Mouse (Mus musculus) neural tube, embryonic 11.5 days (tissue): ENCODE data around the gene Lamp1. TPM values are rescaled to one million over a fixed set of nuclear protein-coding genes. Genes with fewer than 3 reads are reported as not detected.

Experiments
- ATAC-seq: fragments of 200-750 bp; cut with Nextera tagmentation; 2 replicates; pipeline ENCODE4 v1.8.0; 2017; ENCODE audit warnings: moderate number of reproducible peaks, mild to moderate bottlenecking, moderate TSS enrichment, moderate library complexity; ENCODE audit not compliant: insufficient read depth, low FRiP score, low TSS enrichment
- DNase-seq: peaks from one replicate; pipeline ENCODE4 v3.0.0-alpha.2; 2015; ENCODE audit warnings: low spot score
- H3K27ac ChIP-seq: fragments of 300-500 bp; sonication (generic); 2 replicates; pipeline ENCODE4 v1.5.1; 2014; ENCODE audit warnings: low read depth, mild to moderate bottlenecking, low read length
- H3K27me3 ChIP-seq: fragments of 300-500 bp; sonication (generic); 2 replicates; pipeline ENCODE4 v1.6.1; 2014; ENCODE audit warnings: mild to moderate bottlenecking, low read length, mixed read lengths; ENCODE audit not compliant: control insufficient read depth, insufficient read depth
- H3K36me3 ChIP-seq: fragments of 300-500 bp; sonication (generic); 2 replicates; pipeline ENCODE4 v1.6.1; 2014; ENCODE audit warnings: mild to moderate bottlenecking, low read length, moderate library complexity, mixed read lengths; ENCODE audit not compliant: control insufficient read depth, insufficient read depth
- H3K4me1 ChIP-seq: fragments of 300-500 bp; sonication (generic); 2 replicates; pipeline ENCODE4 v1.6.1; 2014; ENCODE audit warnings: low read length, mixed read lengths; ENCODE audit not compliant: control insufficient read depth, insufficient read depth
- H3K4me2 ChIP-seq: fragments of 300-500 bp; sonication (generic); 2 replicates; pipeline ENCODE4 v1.6.1; 2014; ENCODE audit warnings: low read depth, mild to moderate bottlenecking, moderate library complexity
- H3K4me3 ChIP-seq: fragments of 300-500 bp; sonication (generic); 2 replicates; pipeline ENCODE4 v1.5.1; 2014; ENCODE audit warnings: low read depth, low read length
- H3K9ac ChIP-seq: fragments of 300-500 bp; sonication (generic); 2 replicates; pipeline ENCODE4 v1.6.1; 2014; ENCODE audit warnings: mild to moderate bottlenecking, low read length
- H3K9me3 ChIP-seq: fragments of 300-500 bp; sonication (generic); 2 replicates; pipeline ENCODE4 v1.6.1; 2016; ENCODE audit warnings: low read length; ENCODE audit not compliant: control insufficient read depth
- WGBS: fragments of 180-500 bp; shearing (Covaris S2); extraction: QIAGEN DNeasy Blood & Tissue Kit; methylation state at CpG from one replicate; pipeline ENCODE4 v1.1.7; 2014; 5-methylcytosine and 5-hydroxymethylcytosine counted together
- polyA plus RNA-seq: library from polyadenylated mRNA; unstranded; fragments of >200 nt; fragmentation: Nextera tagmentation; extraction: Ambion mirVana; gene quantifications from 2 replicates; pipeline ENCODE4 v1.2.1, GENCODE M21; 2014

Gene Lamp1
- polyA plus RNA-seq, 1 experiment from 2014 or later, result 279 TPM

GRCm38 (mm10) chr8:13200301-13201012 lies 41.5 kb downstream of the Lamp1 start, which contains the start of gene Grtp1:
TSS of gene Grtp1 (minus strand) at chr8:13200620.
- ATAC-seq, result peak; percentile 73; the same call in 1 of the 2 replicates

GRCm38 (mm10) chr8:13201013-13201334 lies 42.0 kb downstream of the Lamp1 start:
- H3K36me3 ChIP-seq, result no peaks in the 10 kb centered on the region; the same call in 1 of the 2 replicates
- H3K9ac ChIP-seq, result no peak overlapping the region
- no peaks in the 10 kb centered on the region for H3K4me1 ChIP-seq
- H3K27ac ChIP-seq, result no peak overlapping the region
- DNase-seq, result peak; percentile 14
- H3K27me3 ChIP-seq, result peaks cover 30% of the 10 kb centered on the region
- no peaks in the 10 kb centered on the region for H3K9me3 ChIP-seq
- 2% methylated on average over 18 of the region's 18 CpGs for WGBS
- peak overlapping the region; percentile 81 for H3K4me3 ChIP-seq
- peak overlapping the region; percentile 90 for H3K4me2 ChIP-seq
- ATAC-seq, result no peak

More at GRCm38 (mm10) chr8:13200301-13201012, 41.5 kb downstream of the Lamp1 start, which contains the start of gene Grtp1:
- Histone ChIP-seq H3K9me3 (no peaks in the 10 kb centered on the region), H3K4me2 (peak within 1 kb of the TSS; percentile 90), H3K4me1 (no peaks in the 10 kb centered on the region), H3K27ac (no peak within 1 kb of the TSS), H3K4me3 (peak within 1 kb of the TSS; percentile 81), H3K9ac (peak within 1 kb of the TSS; percentile 67), H3K27me3 (peaks cover 30% of the 10 kb centered on the region), H3K36me3 (no peaks in the 10 kb centered on the region; the same call in 1 of the 2 replicates)
- peak; percentile 64 for DNase-seq
- WGBS, result under 1% methylated on average over 46 of the region's 58 CpGs

- no peak for DNase-seq
- Histone ChIP-seq H3K4me1 (no peaks in the 10 kb centered on the region), H3K9me3 (no peaks in the 10 kb centered on the region), H3K9ac (no peak overlapping the region), H3K4me2 (no peak overlapping the region), H3K36me3 (no peaks in the 10 kb centered on the region), H3K4me3 (no peak overlapping the region), H3K27me3 (peaks cover 30% of the 10 kb centered on the region), H3K27ac (no peak overlapping the region)
- no peak for ATAC-seq
- 65% methylated on average over 3 of the region's 3 CpGs for WGBS
These were observed 43.1 kb downstream of the Lamp1 start for GRCm38 (mm10) chr8:13202041-13202440.

GRCm38 (mm10) chr8:13202806-13203205 lies 43.8 kb downstream of the Lamp1 start:
- no peak overlapping the region for H3K27ac ChIP-seq
- H3K9ac ChIP-seq, result no peak overlapping the region
- ATAC-seq, result no peak
- H3K4me3 ChIP-seq, result no peak overlapping the region
- H3K27me3 ChIP-seq, result peaks cover 30% of the 10 kb centered on the region
- WGBS, result 89% methylated on average over 3 of the region's 3 CpGs
- H3K9me3 ChIP-seq, result no peaks in the 10 kb centered on the region
- no peak for DNase-seq
- H3K4me1 ChIP-seq, result no peaks in the 10 kb centered on the region
- no peak overlapping the region for H3K4me2 ChIP-seq
- no peaks in the 10 kb centered on the region for H3K36me3 ChIP-seq

GRCm38 (mm10) chr8:13203472-13203871 lies 44.5 kb downstream of the Lamp1 start:
- no peaks in the 10 kb centered on the region for H3K9me3 ChIP-seq
- no peak overlapping the region for H3K9ac ChIP-seq
- 54% methylated on average over 1 of the region's 1 CpGs for WGBS
- no peak for DNase-seq
- no peak overlapping the region for H3K4me2 ChIP-seq
- H3K27ac ChIP-seq, result no peak overlapping the region
- no peaks in the 10 kb centered on the region for H3K4me1 ChIP-seq
- H3K27me3 ChIP-seq, result peaks cover 30% of the 10 kb centered on the region
- no peak overlapping the region for H3K4me3 ChIP-seq
- ATAC-seq, result no peak
- H3K36me3 ChIP-seq, result no peaks in the 10 kb centered on the region

- Histone ChIP-seq H3K27ac (no peak overlapping the region), H3K9me3 (no peaks in the 10 kb centered on the region), H3K4me3 (no peak overlapping the region), H3K27me3 (peaks cover 27% of the 10 kb centered on the region), H3K9ac (no peak overlapping the region), H3K4me1 (no peaks in the 10 kb centered on the region), H3K36me3 (no peaks in the 10 kb centered on the region), H3K4me2 (no peak overlapping the region)
- DNase-seq (no peak), ATAC-seq (no peak)
- WGBS, result 68% methylated on average over 12 of the region's 12 CpGs
These were observed 45.6 kb downstream of the Lamp1 start for GRCm38 (mm10) chr8:13204371-13205140.

- ATAC-seq (no peak), DNase-seq (no peak)
- peaks cover 21% of the 10 kb centered on the region for H3K27me3 ChIP-seq
- no peaks in the 10 kb centered on the region for H3K9me3 ChIP-seq
- no peaks in the 10 kb centered on the region for H3K4me1 ChIP-seq
- H3K27ac ChIP-seq, result no peak overlapping the region
- H3K9ac ChIP-seq, result no peak overlapping the region
- WGBS, result 91% methylated on average over 5 of the region's 5 CpGs
- H3K4me2 ChIP-seq, result no peak overlapping the region
- H3K36me3 ChIP-seq, result no peaks in the 10 kb centered on the region
- H3K4me3 ChIP-seq, result no peak overlapping the region
These were observed 46.4 kb downstream of the Lamp1 start for GRCm38 (mm10) chr8:13205311-13205710.

GRCm38 (mm10) chr8:13206290-13206689 lies 47.3 kb downstream of the Lamp1 start:
- no peaks in the 10 kb centered on the region for H3K36me3 ChIP-seq
- H3K9me3 ChIP-seq, result no peaks in the 10 kb centered on the region
- no peak overlapping the region for H3K27ac ChIP-seq
- no peaks in the 10 kb centered on the region for H3K4me1 ChIP-seq
- ATAC-seq (no peak), DNase-seq (no peak)
- H3K27me3 ChIP-seq, result peaks cover 14% of the 10 kb centered on the region
- H3K9ac ChIP-seq, result no peak overlapping the region
- no peak overlapping the region for H3K4me2 ChIP-seq
- H3K4me3 ChIP-seq, result no peak overlapping the region
- 32% methylated on average over 5 of the region's 5 CpGs for WGBS
